Mouse (Mus musculus) liver, adult 2 months (tissue): Measurements from ENCODE around the gene Pusl1. TPM values are rescaled to one million over a fixed set of nuclear protein-coding genes. Genes with fewer than 3 reads are reported as not detected.

Experiments
- DNase-seq: peaks from one replicate; pipeline ENCODE4 v3.0.0-alpha.2; 2011; ENCODE audit warnings: low read depth, low spot score; ENCODE audit errors: extremely low read depth
- H3K27ac ChIP-seq: fragments of 200-500 bp; replicated peaks from 2 replicates; pipeline ENCODE4 v1.5.1; 2012; ENCODE audit warnings: low read depth, mild to moderate bottlenecking, control low read depth, inconsistent platforms, low read length; ENCODE audit not compliant: insufficient read depth
- H3K27me3 ChIP-seq: fragments of 200-500 bp; 2 replicates; pipeline ENCODE4 v1.6.1; 2012; ENCODE audit warnings: mild to moderate bottlenecking, moderate library complexity, low read length, inconsistent platforms; ENCODE audit not compliant: control insufficient read depth, insufficient read depth
- H3K36me3 ChIP-seq: fragments of 200-500 bp; 2 replicates; pipeline ENCODE4 v1.6.1; 2012; ENCODE audit warnings: low read length, inconsistent platforms; ENCODE audit not compliant: control insufficient read depth, insufficient read depth
- H3K4me1 ChIP-seq: fragments of 200-500 bp; 2 replicates; pipeline ENCODE4 v1.6.1; 2011; ENCODE audit warnings: low read length; ENCODE audit not compliant: control insufficient read depth, insufficient read depth
- H3K4me3 ChIP-seq: fragments of 200-500 bp; 2 replicates; pipeline ENCODE4 v1.5.1; 2011; ENCODE audit warnings: low read depth, mild to moderate bottlenecking, control low read depth, low read length, moderate library complexity; ENCODE audit not compliant: insufficient read depth
- H3K79me2 ChIP-seq: fragments of 200-500 bp; 2 replicates; pipeline ENCODE4 v1.6.1; 2012; ENCODE audit warnings: inconsistent platforms, mild to moderate bottlenecking, low read length, moderate library complexity; ENCODE audit not compliant: control insufficient read depth, insufficient read depth
- H3K9ac ChIP-seq: fragments of 200-500 bp; 2 replicates; pipeline ENCODE4 v1.6.1; 2012; ENCODE audit warnings: low read depth, mild to moderate bottlenecking, control low read depth, inconsistent platforms, low read length
- CTCF ChIP-seq: fragments of 200-500 bp; IDR thresholded peaks from 2 replicates; pipeline ENCODE4 v1.5.1; 2011; ENCODE audit warnings: low read depth, low read length, control low read depth
- POLR2A ChIP-seq: fragments of 200-500 bp; IDR thresholded peaks from 2 replicates; pipeline ENCODE4 v1.6.1; 2011; ENCODE audit warnings: low read length, control low read depth; ENCODE audit not compliant: insufficient read depth; ENCODE audit errors: extremely low read depth
- WGBS: fragments of 180-500 bp; shearing (Covaris S2); methylation state at CpG from one replicate; pipeline ENCODE4 v1.1.7; 2018; 5-methylcytosine and 5-hydroxymethylcytosine counted together
- polyA plus RNA-seq: library from polyadenylated mRNA; depleted of rRNA; stranded (reverse); fragments of >200 nt; gene quantifications from 2 replicates; pipeline ENCODE4 v1.2.3, GENCODE M21; 2012; rRNA removed
- total RNA-seq: library from RNA; depleted of rRNA; stranded (reverse); fragments of >200 nt; gene quantifications from 2 replicates; pipeline ENCODE4 v1.2.3, GENCODE M21; 2014; rRNA removed

The Pusl1 gene
- total and polyA plus RNA-seq, 2 experiments, result 13.6 to 33.5 TPM

DNA sequence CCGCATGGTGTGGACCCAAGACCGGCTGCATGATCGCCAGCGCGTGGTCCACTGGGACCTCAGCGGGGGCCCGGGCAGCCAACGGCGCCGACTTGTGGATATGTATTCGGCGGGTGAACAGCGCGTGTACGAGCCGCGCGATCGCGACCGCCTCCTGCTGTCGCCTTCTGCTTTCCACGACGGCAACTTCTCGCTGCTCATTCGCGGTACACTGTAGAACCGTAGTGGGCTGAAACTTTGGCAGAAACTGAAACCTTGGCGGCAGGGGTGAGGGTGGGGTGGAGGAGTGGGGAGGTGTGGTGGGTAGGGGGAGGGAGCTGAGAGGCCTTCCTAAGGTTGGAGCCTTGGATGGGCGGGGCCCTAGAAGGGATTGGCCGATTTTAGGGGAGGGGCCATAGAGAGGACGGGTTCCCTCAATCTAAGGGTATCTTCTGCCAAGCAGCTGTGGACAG, 50.6 kb downstream of the Pusl1 start:
- H3K4me1 ChIP-seq, result peaks cover 7% of the 10 kb centered on the region
- peak overlapping the region; percentile 59 for H3K9ac ChIP-seq
- DNase-seq, result peak; percentile 69
- 1% methylated on average over 32 of the region's 32 CpGs for WGBS
- no peaks in the 10 kb centered on the region for H3K36me3 ChIP-seq
- no peak overlapping the region for H3K27ac ChIP-seq
- H3K4me3 ChIP-seq, result peak overlapping the region; percentile 50
- H3K79me2 ChIP-seq, result no peaks in the 10 kb centered on the region
- H3K27me3 ChIP-seq, result no peaks in the 10 kb centered on the region
- TF ChIP-seq CTCF (peak; percentile 48), POLR2A (no peak)

DNA sequence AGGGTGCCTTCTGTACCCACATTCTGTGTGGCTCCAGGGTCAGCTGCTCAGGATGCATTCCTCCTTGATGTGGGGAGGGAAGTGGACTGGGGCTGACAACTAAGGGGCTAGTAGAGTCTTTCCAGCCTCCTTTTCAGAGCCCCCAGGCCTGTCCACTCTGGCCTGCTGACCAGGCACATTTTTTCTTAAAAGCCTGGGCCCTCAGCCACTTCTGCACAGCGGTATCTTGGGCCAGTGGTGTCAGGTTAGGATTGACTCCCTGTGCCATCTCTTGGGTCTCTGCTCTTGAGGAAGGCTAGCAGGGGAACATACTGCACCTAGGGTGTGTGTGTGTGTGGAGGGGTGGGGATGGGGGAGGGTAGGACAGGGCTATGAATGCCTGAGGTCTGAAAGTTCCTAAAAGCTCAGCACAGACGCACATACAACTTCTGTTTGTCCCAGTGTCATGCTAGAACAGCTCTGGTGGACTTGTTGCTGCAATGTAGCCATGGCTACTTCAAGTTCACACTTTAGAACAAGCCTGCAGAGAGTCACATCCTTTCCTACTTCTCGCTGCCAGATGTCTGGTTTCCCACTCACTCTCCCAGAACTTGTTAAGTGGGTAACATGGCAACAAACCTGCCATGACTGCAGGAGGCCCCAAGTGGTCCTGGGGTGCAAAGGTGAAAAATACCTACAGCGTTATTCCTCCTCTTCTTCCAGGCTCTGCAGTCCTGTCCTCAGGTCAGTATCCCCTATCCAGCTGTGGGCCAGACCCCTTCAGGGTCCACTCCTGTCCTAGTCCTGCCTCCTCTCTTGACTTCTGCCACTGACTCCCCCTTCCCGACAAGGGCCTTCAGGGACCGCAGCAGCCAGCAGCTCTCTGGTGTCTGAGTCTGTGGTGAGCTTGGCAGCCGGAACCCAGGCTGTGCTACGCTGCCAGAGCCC, 51.2 kb downstream of the Pusl1 start:
- Histone ChIP-seq H3K9ac (peak overlapping the region; percentile 59), H3K27me3 (no peaks in the 10 kb centered on the region), H3K27ac (peak overlapping the region; percentile 5), H3K36me3 (no peaks in the 10 kb centered on the region), H3K79me2 (no peaks in the 10 kb centered on the region), H3K4me3 (peak overlapping the region; percentile 52), H3K4me1 (peaks cover 7% of the 10 kb centered on the region)
- TF ChIP-seq POLR2A, result no peak
- TF ChIP-seq CTCF, result no peak
- no peak for DNase-seq
- WGBS, result 33% methylated on average over 8 of the region's 8 CpGs

DNA sequence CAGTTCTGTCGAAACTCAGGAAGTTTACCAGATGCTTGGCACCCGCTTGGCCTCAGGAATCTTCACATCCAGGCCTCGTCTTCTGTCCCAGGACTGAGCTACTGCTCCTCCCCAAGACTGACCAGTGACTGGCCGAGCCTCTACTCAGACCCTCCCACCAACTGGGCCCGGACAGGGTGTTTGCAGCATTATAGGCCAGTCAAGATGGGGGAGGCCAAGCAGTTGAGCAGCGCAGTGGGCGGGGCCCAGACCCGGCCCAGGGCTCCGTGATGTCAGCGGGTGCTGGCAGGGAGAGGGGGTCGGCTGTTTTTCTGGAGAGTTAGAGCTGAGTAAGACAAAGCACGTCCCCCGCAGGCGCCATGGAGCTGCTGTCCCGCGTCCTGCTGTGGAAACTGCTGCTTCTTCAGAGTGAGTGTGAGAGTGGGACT, 52.1 kb downstream of the Pusl1 start, which contains the start of gene Mxra8:
Gene Mxra8, plus strand, starts transcription at position 198 of the 428 bp plus-strand sequence.
- H3K4me1 ChIP-seq, result peaks cover 7% of the 10 kb centered on the region
- H3K27me3 ChIP-seq, result no peaks in the 10 kb centered on the region
- peak within 1 kb of the TSS; percentile 52 for H3K4me3 ChIP-seq
- WGBS, result 45% methylated on average over 16 of the region's 16 CpGs
- DNase-seq, result peak; percentile 47
- TF ChIP-seq POLR2A (no peak), CTCF (no peak)
- no peaks in the 10 kb centered on the region for H3K79me2 ChIP-seq
- no peaks in the 10 kb centered on the region for H3K36me3 ChIP-seq
- peak within 1 kb of the TSS; percentile 59 for H3K9ac ChIP-seq
- H3K27ac ChIP-seq, result peak within 1 kb of the TSS; percentile 61

DNA sequence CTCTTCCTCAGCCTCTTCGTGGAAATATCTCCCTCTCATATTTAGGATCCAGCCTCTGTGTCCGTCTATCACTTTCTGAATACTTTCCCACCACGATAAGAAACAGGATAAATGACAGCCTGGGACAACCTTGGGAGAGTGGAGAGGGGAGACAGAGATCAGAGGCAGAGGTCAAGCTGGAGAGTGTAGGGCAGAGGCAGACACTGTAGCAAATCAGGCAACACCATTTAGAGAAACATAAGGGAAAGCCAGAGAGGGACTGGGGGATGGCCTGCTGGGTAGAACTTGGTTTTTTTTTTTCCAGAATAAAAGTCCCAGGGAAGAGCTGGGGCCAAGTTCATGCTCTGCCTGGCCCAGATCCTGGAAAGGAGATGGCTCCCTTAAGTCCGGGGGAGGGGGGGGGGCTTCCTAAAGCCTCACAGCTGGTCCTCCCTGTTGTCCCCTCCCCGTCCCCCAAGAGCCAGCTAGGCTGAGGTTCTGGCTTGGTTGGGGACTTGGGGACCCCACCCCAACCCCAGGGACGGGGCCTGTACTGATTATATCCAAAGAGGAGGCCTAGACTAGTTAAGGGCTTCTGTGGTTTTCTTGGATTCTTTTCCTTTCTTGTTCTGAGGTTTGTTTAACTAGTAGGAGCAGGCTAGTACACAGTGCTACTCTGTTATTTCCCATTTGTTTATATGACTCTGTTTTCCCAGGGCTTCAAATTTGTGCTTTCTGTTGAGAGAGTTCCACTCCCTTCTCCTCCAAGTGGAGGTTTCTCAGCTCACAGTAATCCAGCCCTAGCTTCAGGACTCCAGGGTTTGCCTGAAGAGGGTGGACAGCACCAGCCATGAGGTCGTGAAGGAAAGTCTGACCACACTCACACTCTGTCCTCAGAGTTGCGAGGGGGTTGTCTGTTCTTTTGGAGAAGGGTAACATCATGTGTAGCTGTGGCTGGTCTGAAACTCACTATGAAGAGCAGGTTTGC, 53.1 kb downstream of the Pusl1 start:
- Histone ChIP-seq H3K4me1 (peaks cover 10% of the 10 kb centered on the region), H3K4me3 (no peak overlapping the region), H3K9ac (no peak overlapping the region), H3K27ac (peak overlapping the region; percentile 67), H3K36me3 (no peaks in the 10 kb centered on the region), H3K27me3 (no peaks in the 10 kb centered on the region), H3K79me2 (no peaks in the 10 kb centered on the region)
- no peak for DNase-seq
- WGBS, result 69% methylated on average over 8 of the region's 8 CpGs
- TF ChIP-seq POLR2A (no peak), CTCF (no peak)

Other genes starting within 250 kb of the Pusl1 start
- not detected in 2 replicates for gene Gm10563, start 246.4 kb downstream of the Pusl1 start, total RNA-seq
- gene Gm10563, start 246.4 kb downstream of the Pusl1 start, polyA plus RNA-seq, result not detected in 2 replicates
- gene Mmp23, start 238.4 kb downstream of the Pusl1 start, total RNA-seq, result 1.7 and 1.8 TPM in 2 replicates
- 2.7 and 3.0 TPM in 2 replicates for gene Mmp23, start 238.4 kb downstream of the Pusl1 start, polyA plus RNA-seq
- 16.4 and 19.0 TPM in 2 replicates for gene Mib2, start 222.6 kb downstream of the Pusl1 start, total RNA-seq
- gene Mib2, start 222.6 kb downstream of the Pusl1 start, polyA plus RNA-seq, result 32.2 and 35.8 TPM in 2 replicates
- 0.37 and 0.54 TPM in 2 replicates for gene Fndc10, start 197.4 kb downstream of the Pusl1 start, total RNA-seq
- 0.77 and 1.2 TPM in 2 replicates for gene Fndc10, start 197.4 kb downstream of the Pusl1 start, polyA plus RNA-seq
- gene Ssu72, start 187.0 kb downstream of the Pusl1 start, total RNA-seq, result 99.5 and 108 TPM in 2 replicates
- gene Ssu72, start 187.0 kb downstream of the Pusl1 start, polyA plus RNA-seq, result 78.8 and 79.3 TPM in 2 replicates
- under 0.01 and 0.20 TPM in 2 replicates for gene Tmem240, start 157.0 kb downstream of the Pusl1 start, total RNA-seq
- 0.07 and 0.20 TPM in 2 replicates for gene Tmem240, start 157.0 kb downstream of the Pusl1 start, polyA plus RNA-seq
- gene Atad3a, start 130.7 kb downstream of the Pusl1 start, total RNA-seq, result 54.5 and 71.8 TPM in 2 replicates
- gene Atad3a, start 130.7 kb downstream of the Pusl1 start, polyA plus RNA-seq, result 83.0 and 129 TPM in 2 replicates
- 0.46 and 0.47 TPM in 2 replicates for gene Vwa1, start 117.1 kb downstream of the Pusl1 start, total RNA-seq
- 0.32 and 0.56 TPM in 2 replicates for gene Vwa1, start 117.1 kb downstream of the Pusl1 start, polyA plus RNA-seq
- gene Tmem88b, start 105.9 kb downstream of the Pusl1 start, total RNA-seq, result 0.74 and 0.87 TPM in 2 replicates
- 1.3 and 1.9 TPM in 2 replicates for gene Tmem88b, start 105.9 kb downstream of the Pusl1 start, polyA plus RNA-seq
- gene Ankrd65, start 101.3 kb downstream of the Pusl1 start, total RNA-seq, result not detected in 2 replicates
- gene Ankrd65, start 101.3 kb downstream of the Pusl1 start, polyA plus RNA-seq, result not detected in 2 replicates
- 72.4 and 73.0 TPM in 2 replicates for gene Mrpl20, start 88.9 kb downstream of the Pusl1 start, total RNA-seq
- gene Mrpl20, start 88.9 kb downstream of the Pusl1 start, polyA plus RNA-seq, result 29.7 and 37.4 TPM in 2 replicates
- gene Ccnl2, start 79.3 kb downstream of the Pusl1 start, total RNA-seq, result 54.9 and 56.1 TPM in 2 replicates
- 33.9 and 61.8 TPM in 2 replicates for gene Ccnl2, start 79.3 kb downstream of the Pusl1 start, polyA plus RNA-seq
- 140 and 151 TPM in 2 replicates for gene Aurkaip1, start 60.5 kb downstream of the Pusl1 start, total RNA-seq
- gene Aurkaip1, start 60.5 kb downstream of the Pusl1 start, polyA plus RNA-seq, result 141 and 154 TPM in 2 replicates
- gene Mxra8, start 52.1 kb downstream of the Pusl1 start, total RNA-seq, result 7.5 and 8.8 TPM in 2 replicates
- gene Mxra8, start 52.1 kb downstream of the Pusl1 start, polyA plus RNA-seq, result 15.4 and 17.2 TPM in 2 replicates
- 40.5 and 44.6 TPM in 2 replicates for gene Dvl1, start 44.4 kb downstream of the Pusl1 start, total RNA-seq
- gene Dvl1, start 44.4 kb downstream of the Pusl1 start, polyA plus RNA-seq, result 101 and 162 TPM in 2 replicates
- gene Tas1r3, start 28.4 kb downstream of the Pusl1 start, total RNA-seq, result 0.37 and 0.47 TPM in 2 replicates
- 0.12 and 0.35 TPM in 2 replicates for gene Tas1r3, start 28.4 kb downstream of the Pusl1 start, polyA plus RNA-seq
- gene Cptp, start 22.3 kb downstream of the Pusl1 start, total RNA-seq, result 5.7 and 7.5 TPM in 2 replicates
- 32.1 and 48.6 TPM in 2 replicates for gene Cptp, start 22.3 kb downstream of the Pusl1 start, polyA plus RNA-seq
- gene Ints11, start 22.2 kb downstream of the Pusl1 start, total RNA-seq, result 13.6 and 18.8 TPM in 2 replicates
- gene Ints11, start 22.2 kb downstream of the Pusl1 start, polyA plus RNA-seq, result 15.8 and 20.9 TPM in 2 replicates
- 2.5 and 3.4 TPM in 2 replicates for gene Acap3, start within 50 bp of the Pusl1 start, total RNA-seq
- 4.9 and 6.9 TPM in 2 replicates for gene Acap3, start within 50 bp of the Pusl1 start, polyA plus RNA-seq
- gene Ube2j2, start 52.0 kb upstream of the Pusl1 start, total RNA-seq, result 21.6 and 27.6 TPM in 2 replicates
- gene Ube2j2, start 52.0 kb upstream of the Pusl1 start, polyA plus RNA-seq, result 43.4 and 46.1 TPM in 2 replicates
- gene C1qtnf12, start 70.5 kb upstream of the Pusl1 start, total RNA-seq, result 1.8 and 2.1 TPM in 2 replicates
- gene C1qtnf12, start 70.5 kb upstream of the Pusl1 start, polyA plus RNA-seq, result 2.6 and 3.3 TPM in 2 replicates
- 2.8 TPM in 2 replicates for gene B3galt6, start 100.9 kb upstream of the Pusl1 start, total RNA-seq
- 2.5 and 2.6 TPM in 2 replicates for gene B3galt6, start 100.9 kb upstream of the Pusl1 start, polyA plus RNA-seq
- 141 and 156 TPM in 2 replicates for gene Sdf4, start 101.1 kb upstream of the Pusl1 start, total RNA-seq
- gene Sdf4, start 101.1 kb upstream of the Pusl1 start, polyA plus RNA-seq, result 34.9 and 37.2 TPM in 2 replicates
- 0.65 and 0.67 TPM in 2 replicates for gene Tnfrsf4, start 122.1 kb upstream of the Pusl1 start, total RNA-seq
- 0.83 and 2.5 TPM in 2 replicates for gene Tnfrsf4, start 122.1 kb upstream of the Pusl1 start, polyA plus RNA-seq
- gene Tnfrsf18, start 134.4 kb upstream of the Pusl1 start, total RNA-seq, result 0.94 TPM in 1 of 2 replicates, not detected in the other
- 0.41 and 0.81 TPM in 2 replicates for gene Tnfrsf18, start 134.4 kb upstream of the Pusl1 start, polyA plus RNA-seq
- 0.37 TPM in 1 of 2 replicates, not detected in the other for gene Ttll10, start 167.6 kb upstream of the Pusl1 start, total RNA-seq
- 0.11 and 0.12 TPM in 2 replicates for gene Ttll10, start 167.6 kb upstream of the Pusl1 start, polyA plus RNA-seq
- 3.8 and 4.5 TPM in 2 replicates for gene 9430015G10Rik, start 218.2 kb upstream of the Pusl1 start, total RNA-seq
- 3.7 and 9.1 TPM in 2 replicates for gene 9430015G10Rik, start 218.2 kb upstream of the Pusl1 start, polyA plus RNA-seq
- gene Rnf223, start 238.7 kb upstream of the Pusl1 start, total RNA-seq, result not detected in 2 replicates
- 0.17 TPM in 1 of 2 replicates, not detected in the other for gene Rnf223, start 238.7 kb upstream of the Pusl1 start, polyA plus RNA-seq